Mouse (Mus musculus) forelimb bud, embryonic 11.5 days (tissue): Measurements from ENCODE around the gene Ppfia3.
"Not testable (repeated sequence)": the region's sequence is repeated elsewhere in the genome, so short reads cannot be mapped to it uniquely, and the experiment has no call there.

Source experiments
- DNase-seq: peaks from one replicate; pipeline ENCODE4 v3.0.0-alpha.2; 2012; ENCODE audit warnings: low read depth, low spot score

Ppfia3 gene

DNA sequence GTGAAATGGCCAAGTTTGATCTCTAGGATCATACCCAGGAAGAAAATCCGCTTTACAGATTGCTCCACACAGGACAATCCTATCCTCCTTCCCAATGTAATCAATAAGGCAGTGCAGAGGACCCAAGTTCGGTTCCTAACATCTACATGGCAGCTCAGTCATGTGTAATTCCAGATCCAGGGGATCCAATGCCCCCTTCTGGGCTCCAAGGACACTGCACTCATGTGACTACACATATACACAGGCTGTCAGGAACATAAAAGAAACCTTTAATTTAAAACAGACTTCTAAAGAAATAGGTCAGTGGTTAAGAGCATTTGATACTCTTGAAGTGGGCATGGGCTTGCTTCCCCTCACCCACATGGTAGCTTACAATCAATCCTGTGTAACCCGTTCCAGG is 19.3 kb upstream of the Ppfia3 start:
- no peak for DNase-seq

DNA sequence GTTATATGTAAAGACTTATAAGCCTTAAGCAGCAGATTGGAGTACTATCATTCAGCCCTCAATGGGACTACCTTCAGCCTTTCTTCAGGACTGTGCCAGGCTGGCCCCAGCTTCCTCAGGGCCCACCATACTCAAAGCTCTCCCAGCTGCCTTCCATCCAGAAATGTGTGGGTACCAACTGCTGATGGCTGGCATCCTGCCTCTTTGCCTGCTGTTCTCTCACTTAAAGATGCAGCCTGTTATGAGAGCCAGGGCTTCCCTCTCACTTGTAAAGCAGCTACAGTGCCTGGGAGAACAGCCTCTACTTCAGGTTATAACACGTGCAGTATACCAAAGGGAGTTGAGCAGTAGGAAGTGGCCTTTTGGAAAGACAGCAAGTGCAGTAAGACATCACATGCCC is 9.2 kb upstream of the Ppfia3 start:
- DNase-seq: no peak

DNA sequence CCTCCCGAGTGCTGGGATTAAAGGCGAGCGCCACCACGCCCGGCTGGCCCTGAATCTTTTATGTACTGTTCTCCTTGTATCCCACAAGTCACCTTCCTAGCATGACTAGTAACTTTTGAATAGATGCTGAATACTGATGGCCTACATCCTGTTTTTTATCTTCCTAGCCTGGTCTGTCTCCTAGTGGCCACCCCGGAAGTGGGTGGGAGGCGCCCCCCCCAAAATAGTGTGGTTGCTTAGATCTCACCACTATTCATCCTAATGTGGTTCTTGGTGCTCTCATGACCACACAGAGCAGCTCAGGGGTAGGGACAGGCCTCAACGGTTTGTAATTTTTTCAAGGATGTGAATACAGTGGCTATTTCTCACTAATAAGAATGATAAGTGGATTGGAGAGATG is 7.8 kb upstream of the Ppfia3 start:
- DNase-seq: no peak

DNA sequence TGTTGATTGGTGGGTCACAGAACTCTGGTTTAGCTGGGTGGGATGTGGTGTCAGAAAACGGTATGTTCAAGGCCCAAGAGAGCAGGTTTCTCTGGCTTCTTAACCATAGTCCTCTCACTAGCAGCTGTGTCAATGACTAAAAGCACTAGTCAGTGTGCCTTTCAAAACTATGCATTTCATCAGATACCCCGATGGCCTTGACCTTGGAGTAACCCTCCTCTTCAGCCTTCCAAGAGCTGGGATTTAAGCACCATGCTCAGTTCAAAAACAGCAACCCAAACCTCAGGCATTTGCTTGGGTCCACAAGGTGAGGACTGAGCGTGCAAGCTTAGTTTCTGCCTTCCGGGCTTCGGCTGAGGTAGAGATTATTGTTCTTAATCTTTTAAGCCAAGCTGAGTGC is 5.6 kb upstream of the Ppfia3 start:
- no peak for DNase-seq

DNA sequence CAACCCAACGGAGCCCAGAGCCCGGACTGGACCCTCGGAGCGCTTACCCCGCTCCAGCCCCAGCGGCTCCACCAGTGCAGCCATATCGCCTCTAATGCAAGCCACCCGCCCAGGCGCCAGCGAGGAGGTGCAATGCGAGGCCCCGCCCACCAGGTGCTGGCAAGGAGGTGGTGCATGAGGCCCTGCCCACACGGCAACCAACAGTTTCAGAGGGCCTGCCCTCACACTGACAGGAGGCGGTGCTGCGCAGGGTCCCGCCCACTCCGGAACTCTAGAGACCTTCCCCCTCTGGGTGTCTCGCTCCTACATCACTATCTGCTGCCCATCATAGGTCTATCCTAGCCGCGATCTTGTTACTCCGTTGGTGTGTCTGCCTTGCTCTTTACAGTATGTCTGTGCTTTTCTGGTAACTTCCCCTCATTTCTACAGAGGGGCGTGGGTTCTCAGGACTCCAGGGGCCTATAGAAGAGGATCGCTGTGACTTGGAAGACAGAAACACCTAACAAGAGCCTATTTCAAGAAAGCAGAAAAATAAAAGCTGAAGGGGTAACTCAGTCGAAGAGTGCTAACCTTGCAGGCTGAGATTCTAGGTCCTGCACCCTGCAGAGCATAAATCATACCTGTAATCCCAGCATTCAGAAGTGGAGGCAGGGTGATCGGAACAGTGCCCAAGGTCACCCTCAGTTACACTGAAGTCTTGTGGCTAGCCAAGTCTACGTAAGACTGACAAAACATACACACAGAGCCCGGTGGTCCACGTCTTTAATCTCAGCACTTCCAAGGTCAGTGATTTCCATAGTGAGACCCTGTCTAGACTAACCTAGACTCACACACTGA is 3.9 kb upstream of the Ppfia3 start, which contains the start of gene Lin7b:
Gene Lin7b, minus strand, starts transcription at position 109 of the 837 bp plus-strand sequence.
- DNase-seq: peak; percentile 85

DNA sequence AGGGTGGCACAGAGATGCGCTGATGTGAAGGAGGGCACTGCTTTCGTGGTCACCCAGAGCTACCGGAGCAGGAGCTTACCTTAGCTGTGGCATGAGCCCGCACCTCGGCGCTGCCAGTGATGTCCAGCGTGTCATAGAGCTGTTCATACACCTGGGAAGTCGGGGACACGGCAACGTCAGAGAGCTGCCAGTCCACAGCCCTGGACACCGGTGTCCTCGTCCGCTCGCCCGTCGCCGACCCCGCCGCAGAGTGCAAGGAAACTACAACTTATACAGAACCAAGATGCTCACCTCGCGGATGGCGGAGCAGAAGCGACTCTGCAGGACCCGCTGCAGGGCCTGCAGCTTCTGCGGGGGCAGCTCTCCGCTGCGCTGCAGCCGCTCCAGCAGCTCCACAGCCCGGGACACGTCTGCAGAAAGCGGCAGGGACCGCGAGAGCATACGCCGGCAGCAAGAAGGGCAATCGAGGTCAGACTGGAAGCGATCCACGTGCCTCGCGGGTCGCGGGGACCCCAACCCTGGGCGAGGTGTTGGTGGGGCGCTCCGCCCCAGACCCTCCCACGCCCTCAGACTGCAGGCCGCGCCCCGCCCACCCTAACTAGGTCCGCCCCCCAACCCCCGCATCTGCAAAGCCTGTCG is 3.1 kb upstream of the Ppfia3 start:
- DNase-seq: no peak

DNA sequence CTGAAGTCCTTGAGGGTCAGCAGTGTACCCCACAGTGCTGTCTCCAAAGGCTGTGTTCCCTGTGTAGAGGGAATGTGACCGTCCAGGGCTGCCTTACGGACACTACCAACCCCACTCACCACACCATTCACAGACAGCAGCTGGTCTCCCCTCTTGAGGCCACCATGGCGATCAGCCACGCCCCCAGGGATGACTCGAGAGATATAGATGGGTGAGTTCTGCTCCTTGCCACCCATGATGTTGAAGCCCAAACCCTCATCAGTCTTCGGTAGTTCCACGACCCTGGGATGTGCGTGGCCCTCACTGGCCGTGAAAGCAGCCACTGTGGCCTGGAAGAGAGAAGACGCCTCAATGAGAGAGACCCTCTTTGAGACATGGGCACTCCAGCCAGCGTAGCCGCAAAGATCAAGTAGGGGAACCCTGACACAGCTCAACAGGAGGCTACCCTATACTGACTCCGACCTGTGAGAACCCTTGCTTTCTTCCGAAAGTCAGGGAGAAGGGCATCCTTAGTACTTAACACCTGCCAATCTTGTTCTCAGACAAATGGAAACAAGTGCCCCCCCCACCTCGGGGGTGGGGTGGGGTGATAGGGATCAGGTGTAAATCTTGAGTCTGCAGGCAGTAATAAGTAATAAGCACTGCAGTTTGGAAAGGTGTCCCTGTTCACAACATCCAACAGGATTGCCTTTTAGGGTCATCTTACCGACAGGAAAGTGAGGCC is 2.4 kb upstream of the Ppfia3 start:
- no peak for DNase-seq

DNA sequence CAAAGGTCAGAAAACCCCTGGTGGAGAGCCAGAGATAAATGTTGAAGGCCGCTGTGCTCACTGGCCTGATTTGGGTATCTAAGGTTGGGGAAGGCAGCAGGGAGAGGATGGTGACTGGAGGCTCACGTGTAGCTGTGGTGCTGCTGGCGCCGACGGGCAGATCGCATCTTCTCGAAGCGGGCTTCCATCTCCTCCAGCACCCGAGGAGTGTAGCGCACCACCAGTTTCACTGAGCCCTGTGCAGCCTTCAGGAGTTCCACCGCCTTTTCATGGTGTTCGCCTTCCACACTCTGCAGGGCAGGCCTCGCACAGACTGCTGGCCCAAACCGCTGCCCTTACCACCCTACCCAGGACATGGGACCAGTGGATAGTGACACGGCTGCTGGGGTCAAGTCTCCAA is 1.4 kb upstream of the Ppfia3 start:
- DNase-seq: no peak

DNA sequence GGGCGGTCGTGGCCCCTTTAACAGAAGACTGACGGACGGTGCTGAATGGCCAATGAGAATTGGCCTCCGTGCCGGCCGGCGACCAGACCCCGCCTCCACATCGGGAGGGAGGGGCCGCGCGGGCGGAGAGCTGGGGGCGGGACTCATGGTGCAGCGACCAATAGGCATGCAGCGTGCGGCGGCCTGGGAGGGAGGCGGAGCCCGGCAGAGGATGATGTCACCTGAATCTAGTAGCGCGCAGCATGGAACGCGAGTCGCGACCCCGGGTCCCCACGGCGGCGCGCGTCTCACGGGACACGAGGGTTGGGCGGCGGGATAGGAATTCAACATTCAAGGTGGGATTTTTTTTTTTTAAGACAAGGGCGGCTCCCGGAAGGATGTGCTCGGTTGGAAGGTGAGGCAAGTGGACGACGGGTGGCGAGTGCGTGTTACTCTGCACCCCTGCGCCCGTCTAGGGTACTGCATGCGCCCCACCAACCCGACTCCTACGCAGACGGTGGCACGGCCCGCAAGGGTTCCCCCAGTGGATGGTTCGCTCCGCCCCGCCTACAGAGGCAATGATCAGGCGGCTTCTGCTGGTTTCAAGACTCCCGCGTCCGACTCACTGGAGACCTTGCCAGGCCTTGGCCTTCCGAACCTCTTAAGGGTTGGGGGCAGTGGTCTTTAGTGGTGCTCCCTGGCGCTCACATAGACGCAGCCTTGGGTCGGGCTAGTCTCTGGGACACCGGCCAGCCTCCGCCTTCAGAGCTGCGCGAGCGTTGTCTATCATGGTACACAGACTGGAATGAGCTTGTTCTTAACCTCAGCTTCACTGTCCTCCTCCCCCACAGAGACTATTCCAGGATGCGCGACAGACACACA is 431 bp upstream of the Ppfia3 start:
- peak; percentile 96 for DNase-seq

DNA sequence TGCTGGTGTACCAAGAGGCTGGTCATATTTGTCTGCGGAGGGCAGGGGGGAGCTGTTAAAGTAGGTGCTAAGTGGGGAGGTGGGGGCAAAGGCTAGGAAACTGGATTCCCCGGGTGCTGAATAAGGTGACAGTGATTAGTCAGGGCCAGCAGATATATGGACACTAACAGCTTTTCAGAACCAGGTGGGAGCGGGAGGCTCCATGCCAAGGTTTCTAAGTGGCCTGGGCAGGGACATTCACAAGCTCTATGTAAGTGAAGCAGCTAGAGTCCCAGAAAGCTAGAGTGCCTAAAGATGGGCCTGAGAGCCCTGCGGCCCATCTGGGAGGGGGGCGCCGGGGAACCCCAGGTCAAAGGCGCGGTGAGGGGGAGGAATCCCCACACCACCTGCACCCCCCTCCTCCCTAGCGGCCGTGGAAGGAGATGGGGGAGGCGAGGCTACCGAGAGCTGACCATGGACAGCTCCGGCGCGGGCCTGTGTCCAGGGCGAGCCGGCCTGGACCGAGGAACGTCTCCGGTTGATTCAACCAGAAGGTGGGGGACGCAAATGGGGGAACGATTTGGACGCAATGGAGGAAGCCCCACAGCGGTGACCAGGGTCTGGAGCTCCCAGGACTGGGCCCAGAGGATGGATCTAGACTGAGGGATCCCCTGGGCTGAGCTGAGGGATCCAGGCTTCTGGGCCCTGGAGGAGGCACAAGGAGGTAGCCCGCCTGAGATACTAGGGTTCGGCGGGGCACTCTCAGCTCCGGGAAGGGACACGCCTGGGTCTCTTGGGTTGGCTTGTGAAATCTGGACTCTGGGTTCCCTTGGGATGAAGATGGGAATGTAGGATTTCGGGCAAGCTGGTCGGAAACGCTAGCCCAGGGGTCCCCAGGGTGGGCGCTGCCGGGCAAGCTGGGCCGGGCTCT is 822 bp downstream of the Ppfia3 start:
- no peak for DNase-seq

DNA sequence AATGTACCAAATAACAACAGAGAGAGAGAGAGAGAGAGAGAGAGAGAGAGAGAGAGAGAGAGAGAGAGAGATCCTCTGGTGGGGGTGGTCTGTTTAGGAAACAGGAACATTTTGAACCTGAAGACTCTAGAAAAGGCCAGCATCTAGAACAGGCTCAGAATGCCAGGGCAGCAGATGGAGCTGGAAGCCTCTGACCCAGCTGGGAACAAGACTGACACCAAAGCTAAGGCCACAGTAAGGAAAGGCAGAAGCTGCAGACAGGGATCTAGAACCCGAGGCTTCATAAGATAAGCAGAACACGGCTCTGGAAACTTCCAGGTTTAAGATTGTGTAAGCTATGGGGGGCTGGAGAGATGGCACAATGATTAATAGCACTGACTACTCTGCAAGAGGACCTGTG is 2.8 kb downstream of the Ppfia3 start:
- DNase-seq: no peak

DNA sequence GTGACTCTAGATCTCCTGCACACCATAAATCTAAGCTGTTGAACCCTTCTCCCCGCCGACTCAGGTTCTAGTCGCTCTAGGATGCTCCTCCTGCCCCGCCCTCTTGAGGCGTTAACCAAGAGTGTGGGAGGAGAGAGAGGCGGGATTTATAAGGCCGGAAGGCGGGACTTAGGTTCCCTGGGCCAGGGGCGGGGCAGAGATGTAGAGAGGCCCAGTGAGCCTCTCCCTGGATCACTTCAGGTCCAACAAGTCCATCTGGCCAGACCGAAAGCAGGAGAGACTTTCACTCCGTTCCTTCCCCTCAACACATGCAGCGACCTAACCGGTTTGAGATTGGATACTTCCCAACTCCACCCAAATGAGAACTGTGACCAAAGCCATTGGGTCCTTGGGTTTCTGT is 4.0 kb downstream of the Ppfia3 start:
- no peak for DNase-seq

DNA sequence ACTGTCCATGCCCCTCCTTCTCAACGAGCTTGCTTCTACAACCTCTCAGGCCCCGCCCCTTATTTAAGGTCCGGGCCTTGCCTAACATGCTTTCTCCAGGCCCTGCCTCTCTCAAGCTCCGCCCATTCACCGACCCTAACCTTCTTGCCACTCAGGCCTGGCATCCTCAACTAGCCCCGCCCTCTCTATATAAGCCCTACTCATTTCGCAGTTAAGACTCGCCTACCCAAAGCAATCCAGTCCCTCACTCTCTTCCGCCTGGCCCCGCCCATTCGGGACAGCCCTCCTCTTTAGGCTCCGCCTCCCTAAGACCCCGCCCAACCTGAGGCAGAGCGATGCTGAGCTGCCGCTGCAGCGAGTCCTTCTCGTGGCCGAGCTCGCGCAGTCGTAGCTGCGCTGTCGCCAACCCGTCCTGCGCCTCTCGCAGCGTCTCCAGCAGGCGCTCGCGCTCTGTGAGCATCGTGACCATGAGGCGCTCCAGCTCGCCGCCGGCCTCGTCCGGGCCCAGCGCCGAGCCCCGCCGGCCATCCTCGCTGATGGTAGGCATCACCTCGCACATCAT is 5.5 kb downstream of the Ppfia3 start:
- DNase-seq: peak; percentile 83

DNA sequence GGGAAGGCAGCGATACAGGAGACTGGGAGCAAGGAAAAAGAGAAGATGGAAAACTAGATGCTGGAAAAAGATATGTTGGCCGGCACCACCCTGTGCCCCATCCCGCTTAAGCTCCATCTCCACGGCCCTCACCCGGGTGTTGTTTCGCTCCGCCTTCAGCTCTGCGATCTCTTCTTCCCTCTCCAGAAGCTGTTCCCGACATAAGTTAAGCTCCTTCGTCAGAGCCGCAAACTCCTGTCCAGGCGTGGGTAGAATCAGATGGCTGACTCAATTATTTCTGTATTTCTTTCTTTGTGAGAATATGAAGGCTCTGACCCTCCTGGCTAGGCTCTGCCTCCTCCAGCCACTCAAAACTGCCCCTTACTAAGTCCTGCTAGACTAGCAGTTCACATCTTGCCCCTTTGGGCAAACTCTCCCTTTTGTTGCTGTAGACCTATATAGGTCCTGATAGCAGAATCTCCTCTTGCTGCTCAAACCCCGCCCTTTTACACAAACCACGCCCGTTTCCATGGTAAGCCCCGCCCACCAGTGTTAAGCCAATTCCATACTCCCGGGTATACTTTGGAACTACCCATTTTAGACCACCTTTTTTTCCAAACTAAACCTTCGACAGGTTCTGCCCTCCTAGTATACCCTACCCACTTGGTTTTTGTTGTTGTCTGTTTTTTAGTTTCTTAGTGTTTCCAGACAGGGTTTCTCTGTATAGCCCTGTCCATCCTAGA is 6.3 kb downstream of the Ppfia3 start:
- DNase-seq: no peak

DNA sequence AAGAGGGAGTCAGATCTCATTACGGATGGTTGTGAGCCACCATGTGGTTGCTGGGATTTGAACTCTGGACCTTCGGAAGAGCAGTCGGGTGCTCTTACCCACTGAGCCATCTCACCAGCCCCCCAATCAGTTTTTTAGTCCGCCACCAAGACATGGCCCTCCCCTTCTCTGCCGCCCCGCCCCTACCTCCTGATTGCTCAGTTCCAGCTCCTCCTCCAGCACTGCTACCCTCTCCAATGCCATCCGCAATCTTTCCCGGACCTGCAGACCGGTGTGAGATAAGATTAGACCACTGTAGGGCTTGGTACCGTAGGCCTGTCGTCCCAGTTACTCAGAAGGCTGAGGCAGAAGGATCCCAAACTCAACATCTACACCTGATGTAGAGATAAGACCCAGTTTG is 7.7 kb downstream of the Ppfia3 start:
- not testable (repeated sequence) for DNase-seq

DNA sequence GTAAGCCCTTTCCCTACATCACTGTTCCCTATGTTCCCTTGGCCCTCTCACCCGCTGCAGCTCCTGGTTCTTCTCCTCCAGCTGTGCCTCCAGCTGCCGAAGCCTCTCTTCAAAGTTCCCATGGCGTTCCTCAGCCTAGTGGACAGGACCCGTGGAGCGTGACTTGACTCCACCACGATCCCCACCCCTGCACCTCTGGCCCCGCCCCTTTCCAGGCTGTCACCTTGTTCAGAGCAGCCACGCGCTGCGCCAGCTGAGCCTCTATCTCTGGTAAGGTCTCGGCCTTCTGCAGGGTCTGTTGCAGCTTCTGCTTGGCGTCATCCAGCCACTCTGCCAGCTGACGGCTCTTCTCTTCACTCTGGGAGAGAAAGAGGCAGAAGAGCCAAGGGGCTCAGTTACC is 10.7 kb downstream of the Ppfia3 start:
- DNase-seq: no peak

DNA sequence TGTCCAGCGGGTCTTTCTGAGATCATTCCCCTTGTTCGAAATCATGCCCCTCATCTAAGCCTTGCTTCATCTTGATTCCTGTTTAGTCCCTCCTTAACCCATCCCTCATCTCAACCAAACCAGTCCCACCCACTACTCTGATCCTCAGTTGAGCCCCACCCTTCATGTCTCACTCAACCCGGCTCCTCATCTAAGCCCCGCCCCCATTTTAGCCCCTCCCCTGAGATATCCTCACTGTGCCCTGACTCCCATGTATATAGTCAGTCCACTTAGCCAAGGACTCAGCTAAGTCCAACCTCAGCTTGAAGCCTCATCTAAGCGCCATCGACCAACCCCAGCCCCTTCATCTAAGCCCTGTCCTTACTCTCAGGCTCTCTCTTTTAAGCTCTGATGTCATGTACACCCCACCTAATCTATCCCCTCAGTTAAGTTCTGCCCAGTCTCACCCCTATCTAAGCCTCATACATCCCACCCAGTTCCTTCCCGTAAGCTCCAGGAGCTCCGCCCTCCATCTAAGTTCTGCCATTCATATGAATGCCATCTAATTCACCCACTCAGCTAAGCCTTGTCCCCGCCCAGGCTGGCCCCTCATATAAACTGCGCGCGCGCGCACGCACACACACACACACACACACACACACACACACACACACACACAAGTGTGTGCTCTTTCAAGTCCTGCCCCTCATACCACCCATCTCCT is 11.3 kb downstream of the Ppfia3 start:
- DNase-seq: no peak

DNA sequence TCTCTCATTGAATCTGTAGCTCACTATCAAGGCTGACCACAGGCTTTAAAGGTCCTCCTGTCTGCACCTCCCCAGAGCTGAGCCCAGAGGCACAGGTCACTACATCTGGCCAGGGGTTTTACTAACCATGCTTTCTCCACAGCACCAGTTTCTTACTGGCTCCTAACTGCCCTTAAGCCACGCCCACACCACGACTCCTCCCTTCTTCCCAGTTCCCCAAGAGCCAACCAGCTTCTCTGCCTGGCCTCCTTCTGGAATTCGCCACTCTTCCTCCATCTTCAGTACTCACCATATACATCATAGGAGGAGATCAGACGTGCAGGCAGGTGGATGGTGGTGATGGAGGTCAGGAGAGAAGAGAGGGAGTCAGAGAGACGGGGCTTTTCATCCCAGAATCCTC is 13.8 kb downstream of the Ppfia3 start:
- DNase-seq: no peak

DNA sequence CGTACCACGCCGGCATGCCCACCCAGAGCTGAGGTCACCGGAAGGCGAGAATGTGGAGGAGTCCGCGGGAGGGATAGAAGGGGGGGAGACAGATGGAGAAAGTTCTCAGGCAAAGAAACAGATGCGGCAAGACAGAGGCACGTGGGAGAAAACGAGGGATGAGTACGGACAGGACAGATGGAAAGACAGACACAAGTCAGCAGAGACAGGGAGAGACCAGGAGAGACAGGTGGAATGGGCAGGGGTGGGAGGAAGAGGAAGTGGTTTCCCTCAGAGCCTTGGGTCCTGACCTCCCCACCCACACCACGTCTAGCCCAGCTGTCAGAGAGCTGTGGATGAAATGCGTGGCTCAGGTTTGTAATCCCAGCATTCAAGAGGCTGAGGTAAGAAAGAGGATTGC is 19.9 kb downstream of the Ppfia3 start:
- no peak for DNase-seq
